Mouse (Mus musculus) macrophage (primary cell): ENCODE measurements around the gene Fnbp1. TPM values are rescaled to one million over a fixed set of nuclear protein-coding genes. Genes with fewer than 3 reads are reported as not detected.
A peak's percentile ranks its signal among the peaks of the same experiment; 100 is the strongest.

Experiments
- H3K27ac ChIP-seq: fragments of 350-480 bp; formaldehyde crosslinking; 2 replicates; pipeline ENCODE4 v1.9.0; 2021
- H3K36me3 ChIP-seq: fragments of 350-480 bp; formaldehyde crosslinking; 2 replicates; pipeline ENCODE4 v1.9.0; 2021; ENCODE audit errors: inconsistent target
- H3K4me3 ChIP-seq: fragments of 350-480 bp; formaldehyde crosslinking; 2 replicates; pipeline ENCODE4 v1.9.0; 2021; ENCODE audit errors: inconsistent target
- H3K79me2 ChIP-seq: fragments of 350-480 bp; formaldehyde crosslinking; 2 replicates; pipeline ENCODE4 v1.9.0; 2021; ENCODE audit errors: inconsistent target
- WGBS: methylation state at CpG from one replicate; pipeline ENCODE4 v1.1.7; 2026; ENCODE audit warnings: inconsistent platforms; ENCODE audit not compliant: missing documents; 5-methylcytosine and 5-hydroxymethylcytosine counted together
- polyA plus RNA-seq: library from polyadenylated mRNA; stranded (reverse); fragments of 250-400 nt; gene quantifications from 3 replicates; pipeline ENCODE4 v1.2.4, GENCODE M21; 2018; ENCODE audit warnings: inconsistent platforms

Gene Fnbp1
- polyA plus RNA-seq, 1 experiment from 2014 or later: 118 TPM

DNA sequence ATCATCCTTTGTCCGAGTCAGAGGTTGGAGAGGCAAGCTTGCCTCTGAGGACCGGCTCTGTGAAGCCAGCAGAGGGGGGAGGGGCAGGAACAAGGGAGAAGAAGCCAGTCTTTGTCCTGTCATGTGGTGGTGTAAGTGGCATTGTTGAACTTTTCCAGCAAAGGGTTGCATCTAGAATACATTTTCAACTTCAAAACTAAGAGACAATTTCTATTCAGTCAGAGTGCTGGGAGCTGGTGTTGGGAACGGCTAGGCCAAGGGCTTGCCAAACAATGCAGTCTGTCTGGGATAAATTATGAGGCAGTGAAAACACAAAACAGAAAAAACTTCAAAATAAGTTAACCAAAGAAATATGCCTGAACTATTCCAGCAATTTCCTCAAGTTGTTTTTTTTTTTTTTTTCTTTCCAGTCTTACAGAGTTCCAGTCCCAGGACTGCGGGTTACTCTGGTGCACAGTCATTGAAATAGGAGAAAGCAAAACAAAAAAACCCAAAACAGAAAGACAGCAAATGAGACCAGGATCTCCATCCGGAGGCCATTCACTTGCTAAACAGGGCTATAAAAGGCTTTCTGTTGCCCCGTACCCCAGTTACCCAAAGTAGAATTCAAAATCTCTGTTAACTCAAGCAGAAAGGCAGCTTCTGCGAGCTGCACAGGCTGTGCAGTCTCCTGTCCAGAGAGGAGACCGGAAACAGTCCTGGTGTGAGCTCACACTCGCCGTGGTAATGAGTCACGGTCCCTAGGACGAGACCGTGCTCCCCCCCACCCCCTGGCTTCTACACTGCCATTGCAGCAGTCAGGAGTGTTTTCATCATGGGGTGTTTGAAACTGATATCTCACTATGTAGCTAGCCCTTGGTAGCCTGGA lies 73.3 kb downstream of the Fnbp1 start:
- WGBS: 67% methylated on average over 13 of the region's 13 CpGs
- Histone ChIP-seq H3K36me3 (peaks cover 16% of the 10 kb centered on the region; the same call in 1 of the 2 replicates), H3K79me2 (peaks cover 80% of the 10 kb centered on the region), H3K4me3 (no peak overlapping the region), H3K27ac (peak overlapping the region; percentile 90)

DNA sequence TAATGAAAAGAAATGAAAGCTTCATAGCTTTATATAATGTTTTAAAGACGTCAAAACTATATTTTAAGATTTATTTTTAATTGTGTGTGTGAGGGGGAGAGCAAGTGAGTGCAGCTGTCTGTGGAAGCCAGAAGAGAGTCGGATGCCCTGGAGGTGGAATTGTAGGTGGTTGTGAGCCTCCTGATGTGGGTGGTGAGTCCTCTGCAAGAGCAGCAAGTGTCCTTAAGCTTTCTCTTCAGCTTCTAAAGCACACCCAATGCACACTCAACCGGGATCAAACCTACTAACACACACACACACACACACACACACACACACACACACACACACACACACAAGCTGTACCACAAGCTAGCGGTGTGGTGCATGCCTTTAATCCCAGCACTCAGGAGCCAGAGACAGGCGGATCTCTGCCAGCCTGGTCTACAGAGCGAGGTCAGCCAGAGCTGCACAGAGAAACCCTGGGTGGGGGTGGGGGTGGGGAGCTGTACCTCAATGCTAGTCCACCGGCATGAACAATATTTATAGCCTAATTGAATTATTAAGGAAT lies 74.0 kb downstream of the Fnbp1 start:
- peaks cover 78% of the 10 kb centered on the region for H3K79me2 ChIP-seq
- H3K27ac ChIP-seq: peak overlapping the region; percentile 90
- 87% methylated on average over 5 of the region's 7 CpGs for WGBS
- no peak overlapping the region for H3K4me3 ChIP-seq
- peaks cover 12% of the 10 kb centered on the region; the same call in 1 of the 2 replicates for H3K36me3 ChIP-seq

DNA sequence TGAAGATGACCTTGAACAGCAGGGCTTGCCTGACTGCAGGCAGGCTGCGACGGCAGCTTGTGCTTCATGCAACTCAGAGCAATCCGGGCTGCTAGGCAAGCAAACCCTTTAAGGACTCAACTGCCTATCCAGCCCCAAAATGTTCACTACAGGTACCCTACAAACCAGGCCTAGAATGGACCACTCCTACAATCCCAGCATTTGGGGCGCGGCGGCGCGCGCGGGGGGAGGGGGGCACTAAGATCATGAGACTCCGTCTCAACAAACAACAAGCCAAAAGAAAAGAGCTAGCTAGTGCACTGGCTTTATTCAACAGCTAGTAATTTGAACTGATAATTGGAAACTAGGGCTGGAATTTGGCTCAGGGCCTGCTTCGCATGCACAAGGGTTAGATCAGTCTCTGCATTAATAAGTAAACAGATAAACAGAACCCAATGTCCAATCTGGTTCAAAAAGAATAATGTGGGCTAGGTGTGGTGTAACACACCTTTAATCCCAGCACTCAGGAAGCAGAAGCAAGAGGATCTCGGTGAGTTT lies 74.7 kb downstream of the Fnbp1 start:
- H3K27ac ChIP-seq: peak overlapping the region; percentile 90; the same call in 1 of the 2 replicates
- H3K4me3 ChIP-seq: no peak overlapping the region
- H3K79me2 ChIP-seq: peaks cover 72% of the 10 kb centered on the region
- peaks cover 6% of the 10 kb centered on the region; the same call in 1 of the 2 replicates for H3K36me3 ChIP-seq
- 92% methylated on average over 13 of the region's 13 CpGs for WGBS

DNA sequence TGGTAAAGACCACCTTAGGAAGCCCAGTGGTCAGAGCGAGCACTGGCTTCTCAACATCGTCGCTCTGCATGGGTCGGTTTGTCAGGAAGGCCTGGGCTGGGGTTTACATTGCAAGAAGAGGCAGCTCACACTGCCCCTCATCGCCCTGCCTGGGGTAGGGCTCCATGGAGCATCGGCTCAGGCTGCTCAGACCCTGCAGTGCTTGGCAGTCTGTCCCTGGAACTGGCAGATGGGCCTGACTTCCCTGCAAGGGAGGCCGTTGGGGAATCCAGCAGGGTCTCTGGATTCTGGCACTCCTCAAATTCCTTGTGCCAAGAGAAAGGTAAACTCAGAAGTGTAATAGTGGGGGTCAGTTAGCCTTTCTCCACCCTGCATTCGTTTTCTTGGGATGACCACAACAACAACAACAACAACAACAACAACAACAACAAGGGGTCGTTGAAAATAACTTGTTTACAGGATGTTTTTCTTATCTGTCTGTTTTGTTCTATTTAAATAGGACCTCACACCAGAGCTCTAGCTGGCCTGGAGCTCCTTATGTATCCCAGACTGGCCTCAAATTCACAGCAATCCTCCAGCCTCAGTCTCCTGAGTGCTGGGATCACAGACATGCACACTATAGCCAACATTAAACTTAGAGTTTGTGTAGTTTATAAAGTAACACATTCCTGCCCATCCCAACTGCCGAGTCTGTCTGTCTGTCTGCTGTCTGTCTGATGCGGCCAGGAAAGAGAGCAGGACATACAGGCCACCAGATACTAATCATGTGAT lies 75.6 kb downstream of the Fnbp1 start:
- WGBS: 95% methylated on average over 10 of the region's 11 CpGs
- peaks cover 62% of the 10 kb centered on the region for H3K79me2 ChIP-seq
- H3K27ac ChIP-seq: no peak overlapping the region
- no peak overlapping the region for H3K4me3 ChIP-seq
- peaks cover 4% of the 10 kb centered on the region; the same call in 1 of the 2 replicates for H3K36me3 ChIP-seq

DNA sequence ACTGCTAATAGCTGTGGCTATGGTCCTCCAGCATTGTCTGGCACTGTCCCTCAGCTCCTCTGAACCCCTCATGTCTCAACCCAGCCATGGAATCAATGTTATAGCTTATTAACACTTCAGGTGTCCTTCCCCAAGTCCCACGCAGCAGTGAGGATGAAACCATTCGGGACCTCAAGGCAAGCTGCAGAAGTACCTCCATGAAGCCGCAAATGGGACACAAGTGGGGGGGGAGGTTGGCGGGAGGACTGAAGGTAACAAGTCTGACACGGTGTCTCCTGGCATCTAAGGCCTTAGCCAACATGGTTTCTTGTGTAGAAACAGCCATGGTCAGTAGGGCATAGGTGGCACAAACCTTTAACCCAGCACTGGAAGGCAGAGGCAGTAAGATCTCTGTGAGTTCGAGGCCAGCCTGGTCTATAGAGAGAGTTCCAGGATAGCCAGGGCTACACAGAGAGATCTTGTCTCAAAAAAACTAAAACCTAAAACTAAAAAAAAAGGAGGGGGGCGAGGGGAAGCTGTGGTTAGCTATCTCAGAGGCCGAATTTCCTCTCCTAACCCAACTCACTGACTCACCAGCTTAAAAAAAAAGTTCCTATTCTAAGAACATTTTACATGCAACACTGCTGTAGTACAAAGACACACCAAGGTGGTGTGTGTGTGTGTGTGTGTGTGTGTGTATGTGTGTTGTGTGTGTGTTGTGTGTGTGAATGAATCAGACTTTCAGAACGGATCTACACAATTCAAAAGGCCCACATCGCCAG lies 79.8 kb downstream of the Fnbp1 start:
- Histone ChIP-seq H3K36me3 (peaks cover 18% of the 10 kb centered on the region), H3K4me3 (no peak overlapping the region), H3K27ac (peak overlapping the region; percentile 94), H3K79me2 (peaks cover 38% of the 10 kb centered on the region)
- 5% methylated on average over 10 of the region's 10 CpGs for WGBS

DNA sequence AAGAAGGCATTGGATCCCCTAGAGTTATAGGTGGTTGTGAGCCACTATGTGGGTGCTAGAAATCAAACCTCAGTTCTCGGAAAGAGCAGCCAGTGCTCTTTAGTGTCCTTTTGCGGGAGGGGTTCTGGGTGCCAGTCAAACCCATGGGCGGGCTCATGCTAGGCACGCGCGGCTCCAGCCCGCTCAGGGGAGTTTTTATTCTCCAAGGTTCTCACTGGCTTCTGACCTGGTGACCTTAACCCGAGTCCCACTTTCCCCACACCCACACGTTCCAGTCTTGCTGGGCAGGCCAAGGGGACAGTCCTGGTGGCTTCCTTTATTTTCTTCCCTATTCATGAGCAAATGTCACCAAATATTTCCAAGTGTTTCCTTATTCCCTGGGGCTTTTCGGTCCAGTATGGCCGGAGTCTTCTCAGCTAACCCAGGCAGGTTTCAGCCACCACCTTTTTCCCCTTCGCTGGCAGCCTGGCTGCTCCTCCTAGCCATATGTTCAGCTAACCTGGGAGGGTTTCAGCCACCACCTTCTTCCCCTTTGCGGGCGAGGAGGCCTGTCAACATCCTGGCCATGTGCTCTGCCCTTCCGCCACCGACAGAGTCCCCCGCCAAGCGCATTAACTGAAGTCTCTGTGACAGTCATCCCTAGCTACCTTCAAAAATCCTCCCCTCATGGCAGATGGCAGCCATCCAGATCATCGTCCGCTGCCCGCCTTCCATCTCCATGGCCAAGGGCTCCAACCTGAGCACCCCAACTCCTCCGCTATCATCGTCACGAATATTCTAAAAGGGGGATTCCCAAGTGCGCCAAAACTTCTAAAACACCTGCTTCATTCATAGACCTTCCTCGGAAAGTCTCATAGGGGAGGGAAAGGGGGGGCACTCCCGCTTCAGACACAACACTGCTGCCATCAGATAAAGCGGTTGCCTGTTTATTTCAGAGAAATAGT lies 80.7 kb downstream of the Fnbp1 start:
- Histone ChIP-seq H3K4me3 (no peak overlapping the region), H3K36me3 (peaks cover 28% of the 10 kb centered on the region), H3K79me2 (peaks cover 29% of the 10 kb centered on the region), H3K27ac (peak overlapping the region; percentile 94)
- 13% methylated on average over 28 of the region's 28 CpGs for WGBS

DNA sequence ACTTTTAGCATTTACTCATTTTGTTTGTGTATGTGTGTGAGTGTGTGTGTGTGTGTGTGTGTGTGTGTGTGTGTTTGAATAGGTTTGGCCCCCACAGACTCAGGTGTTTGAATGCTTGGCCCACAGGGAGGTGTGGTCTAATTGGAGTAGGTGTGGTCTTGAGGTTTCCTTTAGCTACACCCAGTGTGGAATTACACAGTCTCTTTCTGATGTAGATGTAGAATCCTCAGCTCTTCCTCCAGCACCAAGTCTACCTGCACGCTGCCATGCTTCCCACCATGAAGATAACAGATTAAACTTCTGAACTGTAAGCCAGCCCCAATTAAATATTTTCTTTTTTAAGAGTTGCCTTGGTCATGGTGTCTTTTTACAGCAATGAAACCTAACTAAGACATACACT lies 81.5 kb downstream of the Fnbp1 start:
- Histone ChIP-seq H3K79me2 (peaks cover 21% of the 10 kb centered on the region; the same call in 1 of the 2 replicates), H3K36me3 (peaks cover 36% of the 10 kb centered on the region), H3K4me3 (no peak overlapping the region), H3K27ac (peak overlapping the region; percentile 94)
- 76% methylated on average over 1 of the region's 1 CpGs for WGBS

DNA sequence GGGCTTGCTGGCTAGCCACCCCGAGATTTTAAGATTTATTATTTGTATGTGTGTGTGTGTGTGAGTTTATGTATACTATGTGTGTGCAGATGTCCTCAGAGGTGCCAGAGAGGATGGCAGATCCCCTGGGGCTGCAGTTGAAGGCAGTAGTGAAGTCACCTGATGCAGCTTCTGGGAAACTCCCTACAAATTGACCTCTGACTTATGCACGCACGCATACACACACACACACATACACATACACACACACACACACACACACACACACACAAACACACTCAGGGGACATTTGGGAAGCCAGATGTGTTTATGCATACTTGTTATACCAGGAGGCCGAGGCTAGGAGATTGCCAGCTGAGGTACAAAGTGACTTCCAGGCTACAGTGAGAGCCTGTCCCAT lies 83.4 kb downstream of the Fnbp1 start:
- Histone ChIP-seq H3K79me2 (peaks cover 4% of the 10 kb centered on the region; the same call in 1 of the 2 replicates), H3K4me3 (no peak overlapping the region), H3K36me3 (peaks cover 52% of the 10 kb centered on the region), H3K27ac (no peak overlapping the region)
- WGBS: 94% methylated on average over 4 of the region's 4 CpGs

DNA sequence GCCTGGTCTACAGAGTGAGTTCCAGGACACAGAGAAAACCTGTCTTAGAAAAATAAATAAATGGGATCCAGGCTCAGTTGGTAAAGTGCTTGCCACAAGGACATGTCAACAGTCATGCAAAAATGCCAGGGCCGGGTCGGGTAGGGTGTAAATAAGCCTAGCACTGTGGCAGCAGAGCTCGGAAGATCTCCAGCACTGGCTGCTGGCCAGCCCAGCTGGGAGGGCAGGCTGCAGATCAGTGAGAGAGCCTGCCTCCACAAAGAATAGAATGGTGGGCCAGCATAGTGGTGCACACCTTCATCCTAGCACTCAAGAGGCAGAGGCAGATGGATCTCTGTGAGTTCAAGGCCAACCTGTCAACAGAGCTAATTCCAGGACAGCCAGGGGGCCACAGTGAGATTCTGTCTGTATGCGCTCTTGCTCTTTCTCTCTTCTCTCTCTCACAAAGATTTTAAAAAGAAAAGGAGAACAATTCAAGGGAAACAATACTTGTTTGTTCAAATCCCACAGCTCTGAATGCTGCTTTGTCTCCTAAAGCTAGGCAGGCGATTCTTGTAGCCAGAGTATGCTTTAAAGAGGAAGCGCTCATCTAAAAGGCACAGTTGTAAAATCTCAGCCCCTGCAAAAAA lies 84.1 kb downstream of the Fnbp1 start:
- 90% methylated on average over 6 of the region's 6 CpGs for WGBS
- H3K4me3 ChIP-seq: no peak overlapping the region
- no peaks in the 10 kb centered on the region; the same call in 1 of the 2 replicates for H3K79me2 ChIP-seq
- H3K36me3 ChIP-seq: peaks cover 56% of the 10 kb centered on the region
- H3K27ac ChIP-seq: no peak overlapping the region

DNA sequence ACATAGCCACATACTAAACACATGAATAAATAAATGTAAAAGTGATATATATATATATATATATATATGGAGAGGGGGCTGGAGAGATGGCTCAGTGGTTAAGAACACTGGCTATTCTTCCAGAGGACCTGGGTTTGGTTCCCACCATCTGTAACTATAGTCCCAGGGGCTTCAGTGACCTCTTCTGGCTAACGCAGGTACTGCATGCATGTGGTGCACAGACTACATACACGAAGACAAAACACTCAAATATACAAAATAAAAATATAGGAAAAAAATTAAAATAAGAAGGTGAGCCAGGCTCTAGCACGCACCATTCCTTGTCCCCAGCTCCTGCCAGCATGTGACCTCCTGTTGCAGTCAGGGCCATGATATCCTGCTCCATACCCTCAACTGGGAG lies 85.7 kb downstream of the Fnbp1 start:
- 96% methylated on average over 3 of the region's 3 CpGs for WGBS
- peaks cover 61% of the 10 kb centered on the region for H3K36me3 ChIP-seq
- H3K79me2 ChIP-seq: peaks cover 4% of the 10 kb centered on the region; the same call in 1 of the 2 replicates
- no peak overlapping the region for H3K27ac ChIP-seq
- no peak overlapping the region for H3K4me3 ChIP-seq

DNA sequence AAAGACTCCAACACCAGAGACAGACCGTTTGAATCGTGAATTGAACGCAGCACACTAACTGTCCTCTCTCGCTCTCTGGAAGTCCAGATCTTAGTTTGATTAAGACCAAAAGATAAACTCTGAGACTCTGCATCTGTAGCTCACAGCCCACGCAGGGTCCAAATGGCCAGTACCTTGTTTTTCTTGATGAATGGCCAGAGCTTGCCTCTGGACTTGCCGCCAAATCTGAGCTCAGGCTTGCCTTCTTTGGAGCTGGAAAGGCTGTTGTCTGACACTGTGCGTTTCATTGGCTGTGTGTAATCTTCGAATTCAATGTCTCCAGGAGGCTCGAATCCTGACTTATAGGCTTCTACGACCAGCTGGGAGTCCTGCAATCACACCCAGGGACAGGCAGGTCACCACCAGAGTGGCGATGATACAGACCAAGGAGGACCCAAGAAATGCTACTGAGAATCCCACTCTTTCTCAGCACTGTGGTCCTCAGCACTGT lies 87.9 kb downstream of the Fnbp1 start:
- Histone ChIP-seq H3K36me3 (peaks cover 76% of the 10 kb centered on the region), H3K4me3 (no peak overlapping the region), H3K79me2 (peaks cover 4% of the 10 kb centered on the region; the same call in 1 of the 2 replicates), H3K27ac (no peak overlapping the region)
- 97% methylated on average over 11 of the region's 11 CpGs for WGBS

DNA sequence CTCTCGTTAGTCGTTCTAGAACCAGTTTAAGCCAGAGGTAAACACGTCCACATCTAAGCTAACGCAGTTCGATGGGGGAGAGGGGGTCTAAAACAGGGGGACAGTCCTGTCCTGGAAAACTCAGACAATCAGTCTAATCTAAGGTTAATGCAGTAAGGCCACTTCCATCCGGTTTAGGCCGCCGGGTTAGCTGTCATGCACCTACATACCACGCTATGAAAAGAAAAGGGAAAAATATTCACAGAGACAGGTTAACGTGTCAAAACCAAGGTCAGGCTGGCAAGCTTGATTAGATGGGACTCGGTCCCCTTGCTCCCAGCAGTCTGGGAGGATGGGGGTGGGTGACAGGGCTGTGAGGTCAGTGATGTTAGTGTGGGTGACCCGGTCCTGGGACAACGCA lies 88.4 kb downstream of the Fnbp1 start:
- 97% methylated on average over 13 of the region's 13 CpGs for WGBS
- Histone ChIP-seq H3K4me3 (no peak overlapping the region), H3K36me3 (peaks cover 72% of the 10 kb centered on the region), H3K27ac (no peak overlapping the region), H3K79me2 (peaks cover 4% of the 10 kb centered on the region; the same call in 1 of the 2 replicates)
